Mouse (Mus musculus) adipocyte (in vitro differentiated cells): ENCODE results near the gene 9230113P08Rik.
"Not testable (repeated sequence)": the region's sequence is repeated elsewhere in the genome, so short reads cannot be mapped to it uniquely, and the experiment has no call there.

Experiments used
- DNase-seq: peaks from one replicate; pipeline ENCODE4 v3.0.0-alpha.2; 2016; ENCODE audit warnings: low spot score

The 9230113P08Rik gene

GRCm38 (mm10) chr9:35908123-35908522 is at the start of gene 9230113P08Rik:
Gene 9230113P08Rik, plus strand, starts transcription at chr9:35908423.
- DNase-seq: not testable (repeated sequence)

GRCm38 (mm10) chr9:35893112-35893511 is 15.1 kb upstream of the 9230113P08Rik start:
- not testable (repeated sequence) for DNase-seq

DNA sequence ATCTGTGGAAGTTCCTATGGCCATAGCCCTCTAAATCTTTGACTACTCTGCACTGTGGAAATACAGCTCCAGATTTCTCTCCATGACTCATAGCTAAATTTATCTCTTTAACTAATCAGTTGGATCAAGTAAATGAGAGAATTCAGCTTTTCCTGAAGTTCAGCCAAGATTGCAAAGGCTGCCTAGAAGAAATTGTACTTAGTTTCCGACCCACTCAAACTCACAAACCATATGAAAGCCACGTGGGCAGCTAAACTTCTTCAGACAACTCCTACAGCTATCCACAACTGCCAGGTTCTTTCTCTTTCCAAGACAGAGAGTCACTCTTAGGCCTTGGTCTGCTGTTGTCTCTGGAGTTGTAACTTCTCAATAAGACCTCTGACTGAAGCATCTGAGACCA is 3.7 kb upstream of the 9230113P08Rik start:
- no peak for DNase-seq

GRCm38 (mm10) chr9:35930817-35931216 is 22.6 kb downstream of the 9230113P08Rik start:
- DNase-seq: no peak
